In the genomic region with DNA sequence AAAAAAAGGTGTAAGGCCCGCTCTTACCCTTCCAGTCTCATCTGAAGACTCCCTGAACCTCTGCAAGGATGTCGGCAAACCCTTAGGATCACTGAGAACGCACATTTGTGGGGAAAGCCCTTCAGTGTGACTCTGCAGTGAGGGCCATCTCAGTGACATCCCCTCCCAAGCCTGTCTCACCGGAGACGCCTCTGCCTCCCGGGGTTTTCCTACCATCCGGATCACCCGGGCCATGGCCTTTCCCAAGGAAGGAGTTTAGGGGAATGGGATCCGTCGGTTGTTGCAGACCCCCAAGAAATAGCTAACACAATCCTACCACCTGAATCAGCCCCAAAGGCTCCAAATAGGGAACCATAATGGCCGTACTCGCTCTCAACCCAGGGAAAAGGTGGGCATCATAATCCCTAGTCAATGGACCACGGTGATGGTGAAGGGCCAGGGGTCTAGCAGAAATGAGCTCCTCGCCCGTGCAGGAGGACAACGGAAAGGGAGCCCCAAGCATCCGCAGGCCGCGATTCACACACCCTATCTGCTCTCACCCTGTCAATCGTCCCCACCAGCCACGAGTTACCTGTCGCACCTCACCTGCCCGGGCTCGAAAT, we compare ENCODE assay signal across 7 mouse cellular contexts. TPM values are rescaled to one million over a fixed set of nuclear protein-coding genes. Genes with fewer than 3 reads are reported as not detected.
DNase-seq lines count a peak whose midpoint lies in the region; ATAC-seq and TF ChIP-seq lines count a peak whose summit lies in the region.

No protein-coding gene starts in this region.

- WGBS in lung, embryonic 14.5 days, result under 1% methylated on average over 24 of the region's 24 CpGs
- WGBS in limb, embryonic 11.5 days, result 3% methylated on average over 24 of the region's 24 CpGs

- no peaks in the 10 kb centered on the region for H3K9me3 ChIP-seq in lung, embryonic 14.5 days (ENCODE audit: low read depth, low read length)
- no peaks in the 10 kb centered on the region for H3K9me3 ChIP-seq in limb, embryonic 11.5 days (ENCODE audit: control insufficient read depth, low read length)

- H3K36me3 ChIP-seq in lung, embryonic 14.5 days (ENCODE audit: insufficient read depth), result no peaks in the 10 kb centered on the region
- no peaks in the 10 kb centered on the region for H3K36me3 ChIP-seq in limb, embryonic 11.5 days (ENCODE audit: control insufficient read depth, insufficient read depth, low read length)

- peak overlapping the region; percentile 85 for H3K4me2 ChIP-seq in lung, embryonic 14.5 days
- H3K4me2 ChIP-seq in limb, embryonic 11.5 days (ENCODE audit: low read depth, severe bottlenecking), result peak overlapping the region; percentile 64

- DNase-seq in lung, embryonic 14.5 days, result peak; percentile 29
- DNase-seq in lung, postnatal 14 days, result no peak
- peak; percentile 15 for DNase-seq in gastrocnemius, postnatal 25 days
- DNase-seq in limb, embryonic 11.5 days (ENCODE audit: low spot score), result no peak
- DNase-seq in right cerebral cortex, postnatal 25 days, result no peak

- H3K9ac ChIP-seq in lung, embryonic 14.5 days, result peak overlapping the region; percentile 92
- H3K9ac ChIP-seq in limb, embryonic 11.5 days (ENCODE audit: low read length), result peak overlapping the region; percentile 67

- ATAC-seq in lung, embryonic 14.5 days (ENCODE audit: insufficient read depth), result no peak; the same call in 1 of the 2 replicates
- peak; percentile 32 for ATAC-seq in limb, embryonic 11.5 days (ENCODE audit: insufficient number of reproducible peaks, low FRiP score, low TSS enrichment, low read depth)
- ATAC-seq in monocyte, adult 5-6 weeks (replicated peaks; ENCODE audit: insufficient number of reproducible peaks, low FRiP score, low TSS enrichment, poor library complexity, severe bottlenecking), result 0 out of 2 replicates have a peak, but pooled peaks have one; percentile 7

- no peaks in the 10 kb centered on the region for H3K27me3 ChIP-seq in lung, embryonic 14.5 days (ENCODE audit: insufficient read depth, low read length)
- H3K27me3 ChIP-seq in limb, embryonic 11.5 days (ENCODE audit: control insufficient read depth, insufficient read depth, low read length), result no peaks in the 10 kb centered on the region

- no peak for TF ChIP-seq POLR2A in bone marrow macrophage, adult 2 months (IDR thresholded peaks at IDR 0.05; ENCODE audit: borderline replicate concordance, low read depth, low read length)

- no peak for TF ChIP-seq CTCF in lung, embryonic 14.5 days (IDR thresholded peaks at IDR 0.05; ENCODE audit: low read depth)
- peak; percentile 12; the same call in 1 of the 2 replicates for TF ChIP-seq CTCF in bone marrow macrophage, adult 2 months (IDR thresholded peaks at IDR 0.05; ENCODE audit: low read depth, low read length)

- H3K4me3 ChIP-seq in lung, embryonic 14.5 days (ENCODE audit: low read depth, low read length), result peak overlapping the region; percentile 97
- H3K4me3 ChIP-seq in bone marrow macrophage, adult 2 months (ENCODE audit: insufficient read depth, low read length), result peak overlapping the region; percentile 89
- H3K4me3 ChIP-seq in limb, embryonic 11.5 days (ENCODE audit: low read depth, low read length), result peak overlapping the region; percentile 97

- H3K4me1 ChIP-seq in lung, embryonic 14.5 days (ENCODE audit: insufficient read depth), result peaks cover 11% of the 10 kb centered on the region; the same call in 1 of the 2 replicates
- peaks cover 9% of the 10 kb centered on the region for H3K4me1 ChIP-seq in bone marrow macrophage, adult 2 months (ENCODE audit: control insufficient read depth, insufficient read depth, low read length)
- H3K4me1 ChIP-seq in limb, embryonic 11.5 days (ENCODE audit: control insufficient read depth, insufficient read depth, low read length), result no peaks in the 10 kb centered on the region

- peak overlapping the region; percentile 99 for H3K27ac ChIP-seq in lung, embryonic 14.5 days (ENCODE audit: low read depth)
- peak overlapping the region; percentile 100 for H3K27ac ChIP-seq in bone marrow macrophage, adult 2 months (ENCODE audit: insufficient read depth, low read depth, low read length)
- no peak overlapping the region for H3K27ac ChIP-seq in limb, embryonic 11.5 days (replicated peaks; ENCODE audit: low read depth, low read length)

RNA-seq across cellular contexts. Expression of gene Atp6v1a, which starts 1.0 kb away (rescaled TPM):
- polyA plus RNA-seq in lung, embryonic 14.5 days (2014; fragmentation: Nextera tagmentation; extraction: Ambion mirVana), result 56.4 and 59.6 TPM in 2 replicates
- 244 and 271 TPM in 2 replicates for polyA plus RNA-seq in bone marrow macrophage, adult 2 months (2012; ENCODE audit: insufficient read depth, insufficient read length, missing spikeins)
- 10 to 100 TPM; 19.5 to 22.4 TPM for total RNA-seq in gastrocnemius, postnatal 25 days (2021)
- polyA plus RNA-seq in limb, embryonic 11.5 days (2014; fragmentation: Nextera tagmentation; extraction: Ambion mirVana), result 52.3 and 52.5 TPM in 2 replicates
- total RNA-seq in monocyte, adult 5-6 weeks (2017), result 61.9 to 76.9 TPM (median 64.2 TPM) in 3 replicates

RNA-seq across cellular contexts. Expression of gene Naa50, which starts 1.2 kb away (rescaled TPM):
- 79.0 and 82.6 TPM in 2 replicates for polyA plus RNA-seq in lung, embryonic 14.5 days (2014; fragmentation: Nextera tagmentation; extraction: Ambion mirVana)
- 67.2 TPM in 2 replicates for polyA plus RNA-seq in bone marrow macrophage, adult 2 months (2012; ENCODE audit: insufficient read depth, insufficient read length, missing spikeins)
- 100 to 1,000 TPM; 138 to 160 TPM for total RNA-seq in gastrocnemius, postnatal 25 days (2021)
- polyA plus RNA-seq in limb, embryonic 11.5 days (2014; fragmentation: Nextera tagmentation; extraction: Ambion mirVana), result 88.1 and 97.9 TPM in 2 replicates
- total RNA-seq in monocyte, adult 5-6 weeks (2017), result 53.8 to 72.0 TPM (median 71.0 TPM) in 3 replicates

RNA-seq across cellular contexts. Expression of gene Usf3, which starts 34.6 kb away (rescaled TPM):
- polyA plus RNA-seq in lung, embryonic 14.5 days (2014; fragmentation: Nextera tagmentation; extraction: Ambion mirVana), result 5.0 and 5.1 TPM in 2 replicates
- 13.6 and 18.4 TPM in 2 replicates for polyA plus RNA-seq in bone marrow macrophage, adult 2 months (2012; ENCODE audit: insufficient read depth, insufficient read length, missing spikeins)
- total RNA-seq in gastrocnemius, postnatal 25 days (2021), result 10 to 100 TPM; 24.3 to 36.1 TPM
- polyA plus RNA-seq in limb, embryonic 11.5 days (2014; fragmentation: Nextera tagmentation; extraction: Ambion mirVana), result 5.1 and 5.7 TPM in 2 replicates
- 22.3 to 31.8 TPM (median 29.7 TPM) in 3 replicates for total RNA-seq in monocyte, adult 5-6 weeks (2017)

Comparison
In these comparisons a context has a peak if more than half of its experiments do, and no peak if none do; other contexts are left out.
1. DNase-seq: peak in lung, embryonic 14.5 days (single experiment) and gastrocnemius, postnatal 25 days (single experiment); none in lung, postnatal 14 days (single experiment), limb, embryonic 11.5 days (single experiment) and right cerebral cortex, postnatal 25 days (single experiment).
2. Peak in every context shown above with its lines, with median percentiles within 50 percentile points of each other: H3K4me3 ChIP-seq.